Mouse (Mus musculus) megakaryocyte-erythroid progenitor cell, adult 5 weeks (primary cell): ENCODE results near the gene Apex1. TPM values are rescaled to one million over a fixed set of nuclear protein-coding genes. Genes with fewer than 3 reads are reported as not detected.

Experiments used
- polyA plus RNA-seq: library from polyadenylated mRNA; stranded (reverse); fragments of >175 nt; gene quantifications from 2 replicates; pipeline ENCODE4 v1.2.3, GENCODE M21; 2012

Apex1 gene
- 152 and 183 TPM in 2 replicates for polyA plus RNA-seq

DNA sequence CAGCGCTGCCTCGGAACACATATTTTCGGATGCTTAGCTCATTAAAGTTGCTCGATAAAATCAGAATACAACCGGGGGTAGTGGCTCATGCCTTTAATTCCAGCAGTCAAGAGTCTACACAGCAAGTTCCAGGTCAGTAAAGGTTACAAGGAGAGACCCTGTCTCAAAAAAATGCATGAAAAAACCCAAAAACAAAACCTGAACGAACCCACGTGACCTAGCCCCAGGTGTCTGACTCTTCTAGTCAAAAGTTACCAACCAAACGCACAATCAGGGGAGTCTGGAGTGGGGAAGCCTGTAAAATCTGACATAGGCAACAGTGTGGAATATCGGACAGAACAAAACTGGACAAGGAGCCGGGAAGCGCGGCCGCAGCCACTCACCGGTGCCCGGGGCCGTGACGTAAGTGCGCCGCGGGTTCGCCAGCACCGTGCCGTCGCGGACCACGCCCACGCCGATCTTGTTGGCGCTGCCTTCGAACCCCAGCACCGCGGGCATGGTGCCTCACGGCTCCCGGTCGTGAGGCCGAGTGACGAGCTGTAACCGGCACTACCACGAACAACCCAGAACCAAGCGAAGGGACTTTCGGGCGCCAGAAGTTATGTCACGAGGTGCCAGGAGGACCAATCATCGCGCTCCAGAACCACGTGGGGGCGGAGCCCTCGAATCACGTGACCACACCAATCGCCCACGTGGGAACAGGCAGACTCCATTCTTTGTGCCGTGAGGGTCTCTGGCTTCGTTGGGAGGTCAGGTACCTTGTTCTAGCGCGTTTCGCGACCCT is at the start of gene Apex1, which contains the start of gene Osgep:
TSS of gene Apex1 (plus strand) at position 688 of the 784 bp plus-strand sequence.
TSS of gene Osgep (minus strand) at position 613 of the 784 bp plus-strand sequence.

DNA sequence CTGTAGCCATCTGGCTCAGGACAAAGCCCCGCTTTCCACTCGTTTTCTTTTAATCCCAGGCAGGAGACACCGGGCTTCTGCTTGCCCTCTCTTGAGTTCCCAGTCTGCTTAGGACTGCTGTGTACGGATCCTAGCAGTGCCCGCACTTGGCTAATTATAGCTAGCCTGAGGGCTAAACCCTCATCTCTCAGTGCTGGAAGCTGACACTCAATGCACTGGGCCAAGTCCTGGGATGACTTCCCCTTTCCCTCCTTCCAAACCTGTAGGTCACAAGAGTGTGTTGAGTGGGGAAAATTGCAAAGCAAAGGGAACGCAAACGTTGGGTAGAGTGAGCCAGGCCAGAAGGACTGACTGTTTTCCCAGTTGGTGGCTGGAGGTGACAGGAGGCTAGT is 27.4 kb upstream of the Apex1 start, which contains the start of gene Klhl33:
TSS of gene Klhl33 (minus strand) at position 134 of the 392 bp plus-strand sequence.

DNA sequence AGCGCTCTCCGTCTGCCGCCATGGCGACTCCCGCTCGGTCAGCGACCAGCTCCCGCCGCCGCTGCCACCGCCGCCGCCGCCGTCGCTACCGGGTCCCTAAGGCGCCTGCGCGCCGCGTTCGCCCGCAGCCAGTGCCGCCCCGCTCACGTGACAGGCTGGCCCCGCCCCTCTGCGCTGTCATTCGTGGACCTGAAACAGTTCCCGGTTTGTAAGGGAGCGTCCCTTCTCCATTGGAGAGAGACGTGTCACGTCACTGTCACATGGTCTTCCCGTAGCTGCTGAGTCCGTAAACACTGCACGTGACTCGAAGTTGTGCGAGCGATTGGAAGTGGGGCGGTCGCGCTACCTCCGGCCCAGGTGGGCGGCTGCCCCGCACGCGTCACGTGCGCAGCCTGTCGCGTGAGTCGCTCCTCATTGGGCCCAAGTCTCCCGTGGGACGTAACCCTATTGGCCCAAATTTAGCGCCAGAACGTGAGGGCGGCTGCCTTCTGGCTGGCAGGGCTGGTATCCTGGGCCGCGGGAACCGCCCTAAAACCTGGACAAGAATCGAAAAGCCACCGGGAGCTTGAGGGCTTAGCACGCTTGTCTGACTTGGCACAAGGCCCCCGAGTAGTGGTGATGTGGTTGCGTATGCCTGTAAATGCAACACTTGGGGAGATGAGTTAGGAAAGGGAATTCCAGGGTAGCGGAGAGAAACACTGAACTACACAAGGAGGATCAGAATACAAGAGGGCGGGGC is 6.2 kb downstream of the Apex1 start, which contains the start of the genes Pip4p1 and Pnp:
TSS of gene Pip4p1 (minus strand) at position 103 of the 739 bp plus-strand sequence.
TSS of gene Pnp (plus strand) at position 329 of the 739 bp plus-strand sequence.

DNA sequence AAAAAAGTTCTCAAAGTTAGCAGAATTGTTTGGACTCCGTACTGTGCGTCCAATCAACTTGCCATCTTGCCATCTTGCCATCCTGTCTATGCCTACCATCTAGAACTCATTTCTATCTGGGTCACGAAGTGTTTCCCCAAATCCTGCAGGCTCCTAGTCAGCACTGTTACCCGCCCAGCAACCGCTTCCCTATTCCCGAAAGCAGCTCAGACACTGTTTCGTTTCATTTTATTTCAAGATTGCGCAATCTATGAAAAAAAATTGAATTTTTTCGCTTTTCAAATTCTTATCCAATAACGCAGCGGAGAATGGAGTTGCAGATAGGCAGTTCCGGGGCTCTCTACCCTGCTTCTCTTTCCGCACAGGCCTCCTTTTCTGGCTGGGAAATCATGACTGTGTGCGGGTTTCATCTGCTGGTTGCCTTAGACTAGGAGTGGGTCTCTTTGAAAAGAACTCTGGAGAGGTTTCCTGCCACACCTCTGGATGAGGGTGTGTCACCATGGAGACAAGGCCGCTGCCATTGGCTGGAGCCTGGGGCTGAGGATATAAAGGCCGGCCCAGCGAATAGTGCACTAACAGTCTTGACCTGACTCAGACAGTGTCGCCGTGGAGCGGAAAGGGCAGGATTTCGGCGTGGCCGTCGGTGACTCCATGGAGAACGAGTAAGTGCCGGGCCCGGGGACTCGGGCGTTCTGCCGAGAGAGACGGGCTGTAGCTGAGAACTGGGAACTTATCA is 19.3 kb downstream of the Apex1 start, which contains the start of gene Gm49342:
TSS of gene Gm49342 (plus strand) at position 586 of the 736 bp plus-strand sequence.

DNA sequence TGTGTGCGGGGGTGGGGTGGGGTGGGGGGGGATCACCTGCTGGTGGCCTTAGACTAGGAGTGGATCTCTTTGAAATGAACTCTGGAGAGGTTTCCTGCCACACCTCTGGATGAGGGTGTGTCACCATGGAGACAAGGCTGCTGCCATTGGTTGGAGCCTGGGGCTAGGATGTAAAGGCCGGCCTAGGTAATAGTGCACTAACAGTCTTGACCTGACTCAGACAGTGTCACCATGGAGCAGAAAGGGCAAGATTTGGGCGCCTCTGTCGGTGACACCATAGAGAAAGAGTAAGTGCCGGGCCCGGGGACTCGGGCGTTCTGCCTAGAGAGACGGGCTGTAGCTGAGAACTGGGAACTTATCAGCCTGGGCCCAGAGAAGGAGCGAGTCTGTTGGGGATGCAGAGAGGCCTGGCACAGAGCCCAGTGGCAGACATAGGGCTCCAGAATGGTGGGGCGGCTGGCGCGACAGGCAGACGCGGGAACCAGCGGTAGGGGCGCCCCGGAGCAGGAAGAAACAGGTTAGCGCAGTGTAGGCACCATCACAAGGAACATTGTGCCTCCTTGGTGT is 31.3 kb downstream of the Apex1 start, which contains the start of gene Pnp2:
TSS of gene Pnp2 (plus strand) at position 51 of the 567 bp plus-strand sequence.

Other genes starting within 250 kb of the Apex1 start
- gene Olfr747, start 231.8 kb upstream of the Apex1 start, polyA plus RNA-seq, result not detected in 2 replicates
- gene Olfr748, start 217.6 kb upstream of the Apex1 start, polyA plus RNA-seq, result not detected in 2 replicates
- not detected in 2 replicates for gene Olfr749, start 179.9 kb upstream of the Apex1 start, polyA plus RNA-seq
- gene Ttc5, start 139.4 kb upstream of the Apex1 start, polyA plus RNA-seq, result 16.2 and 18.6 TPM in 2 replicates
- gene Ccnb1ip1, start 117.2 kb upstream of the Apex1 start, polyA plus RNA-seq, result not detected in 2 replicates
- 5.3 and 6.5 TPM in 2 replicates for gene Parp2, start 117.1 kb upstream of the Apex1 start, polyA plus RNA-seq
- 4.2 and 6.3 TPM in 2 replicates for gene Tep1, start 54.4 kb upstream of the Apex1 start, polyA plus RNA-seq
- 0.05 and 0.17 TPM in 2 replicates for gene Klhl33, start 27.5 kb upstream of the Apex1 start, polyA plus RNA-seq
- gene Osgep, start 75 bp upstream of the Apex1 start, polyA plus RNA-seq, result 62.9 and 65.3 TPM in 2 replicates
- 97.7 and 140 TPM in 2 replicates for gene Pip4p1, start 5.9 kb downstream of the Apex1 start, polyA plus RNA-seq
- gene Pnp, start 6.1 kb downstream of the Apex1 start, polyA plus RNA-seq, result 4.1 and 6.2 TPM in 2 replicates
- gene Gm49342, start 19.5 kb downstream of the Apex1 start, polyA plus RNA-seq, result 3.0 and 6.9 TPM in 2 replicates
- gene Pnp2, start 31.0 kb downstream of the Apex1 start, polyA plus RNA-seq, result 0.09 and 0.71 TPM in 2 replicates
- gene Rnase10, start 82.8 kb downstream of the Apex1 start, polyA plus RNA-seq, result 0.11 TPM in 1 of 2 replicates, not detected in the other
- not detected in 2 replicates for gene Rnase9, start 116.9 kb downstream of the Apex1 start, polyA plus RNA-seq
- gene Rnase11, start 125.2 kb downstream of the Apex1 start, polyA plus RNA-seq, result not detected in 2 replicates
- 0.18 TPM in 1 of 2 replicates, not detected in the other for gene Rnase12, start 132.7 kb downstream of the Apex1 start, polyA plus RNA-seq
- gene Olfr750, start 149.5 kb downstream of the Apex1 start, polyA plus RNA-seq, result not detected in 2 replicates
- 0.25 and 0.35 TPM in 2 replicates for gene Rnase4, start 166.1 kb downstream of the Apex1 start, polyA plus RNA-seq
- gene Ang, start 166.2 kb downstream of the Apex1 start, polyA plus RNA-seq, result 0.15 TPM in 1 of 2 replicates, not detected in the other
- not detected in 2 replicates for gene Eddm3b, start 189.5 kb downstream of the Apex1 start, polyA plus RNA-seq
- gene Rnase6, start 198.9 kb downstream of the Apex1 start, polyA plus RNA-seq, result 1.7 TPM in 2 replicates
- not detected in 2 replicates for gene Rnase1, start 221.8 kb downstream of the Apex1 start, polyA plus RNA-seq
- not detected in 2 replicates for gene Rnase2b, start 237.3 kb downstream of the Apex1 start, polyA plus RNA-seq